ENCODE assay signal across 8 mouse cellular contexts in the genomic region with DNA sequence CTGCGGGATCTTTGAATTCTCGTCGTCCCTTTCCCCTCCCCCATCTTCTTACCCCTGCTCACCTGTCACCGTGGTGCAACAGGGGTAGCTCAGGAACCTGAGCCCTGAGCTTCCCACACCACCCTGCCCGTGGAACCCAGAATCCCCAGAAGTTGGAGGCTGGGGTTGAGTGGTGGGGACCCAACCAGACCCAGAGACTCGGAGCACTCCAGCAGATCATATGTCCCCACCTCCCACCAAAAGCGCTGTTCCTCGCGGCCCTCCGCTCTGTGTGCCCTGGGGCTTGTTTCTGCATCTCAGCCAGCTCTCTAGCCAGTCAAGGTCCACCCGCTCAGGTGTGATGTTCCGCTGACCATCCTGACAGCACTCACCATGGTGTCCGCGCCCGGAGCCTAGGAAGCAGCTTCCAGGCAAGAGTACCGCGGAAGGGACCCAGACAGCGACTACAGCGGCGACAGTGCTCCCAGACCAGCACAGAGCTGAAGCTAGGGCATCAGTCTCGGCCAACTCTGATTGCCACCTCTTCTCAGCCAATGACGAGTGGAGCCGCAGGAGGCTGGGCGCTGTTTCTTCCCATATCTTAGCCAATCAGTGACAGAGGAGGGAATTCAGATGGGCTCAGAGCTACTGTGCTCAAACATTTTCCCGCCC. TPM values are rescaled to one million over a fixed set of nuclear protein-coding genes. Genes with fewer than 3 reads are reported as not detected.
A peak's percentile ranks its signal among the peaks of the same experiment; 100 is the strongest.
DNase-seq lines count a peak whose midpoint lies in the region; ATAC-seq and TF ChIP-seq lines count a peak whose summit lies in the region.

A gene (minus strand): TSS at position 489 of the 651 bp plus-strand sequence.

- no peaks in the 10 kb centered on the region; the same call in 1 of the 2 replicates for H3K9me3 ChIP-seq in erythroblast, embryonic 14.5 days (ENCODE audit: control insufficient read depth, low read length)
- no peaks in the 10 kb centered on the region for H3K9me3 ChIP-seq in heart, embryonic 12.5 days (replicated peaks)
- H3K9me3 ChIP-seq in kidney, embryonic 14.5 days (ENCODE audit: control insufficient read depth, low read length), result no peaks in the 10 kb centered on the region
- no peaks in the 10 kb centered on the region for H3K9me3 ChIP-seq in limb, embryonic 12.5 days
- no peaks in the 10 kb centered on the region for H3K9me3 ChIP-seq in midbrain, embryonic 13.5 days

- H3K4me2 ChIP-seq in heart, embryonic 12.5 days, result peak within 1 kb of the TSS; percentile 74
- H3K4me2 ChIP-seq in kidney, embryonic 14.5 days (replicated peaks; ENCODE audit: low read depth, low read length), result peak within 1 kb of the TSS; percentile 88
- peak within 1 kb of the TSS; percentile 98 for H3K4me2 ChIP-seq in limb, embryonic 12.5 days
- peak within 1 kb of the TSS; percentile 91 for H3K4me2 ChIP-seq in midbrain, embryonic 13.5 days (replicated peaks)

- under 1% methylated on average over 25 of the region's 25 CpGs for WGBS in heart, embryonic 12.5 days
- 2% methylated on average over 25 of the region's 25 CpGs for WGBS in kidney, embryonic 14.5 days
- 1% methylated on average over 25 of the region's 25 CpGs for WGBS in limb, embryonic 12.5 days
- WGBS in midbrain, embryonic 13.5 days, result 2% methylated on average over 25 of the region's 25 CpGs
- 4% methylated on average over 25 of the region's 25 CpGs for WGBS in spleen, adult 2 months

- no peak for ATAC-seq in erythroblast, adult 5-6 weeks (replicated peaks; ENCODE audit: low FRiP score, poor library complexity, severe bottlenecking)
- ATAC-seq in heart, embryonic 12.5 days (ENCODE audit: insufficient number of reproducible peaks, low FRiP score), result peak; percentile 96
- ATAC-seq in kidney, embryonic 14.5 days (ENCODE audit: low FRiP score, low TSS enrichment), result peak; percentile 98
- peak; percentile 94 for ATAC-seq in limb, embryonic 12.5 days (ENCODE audit: insufficient number of reproducible peaks, insufficient read depth, low FRiP score, low TSS enrichment, low read depth)
- peak; percentile 99 for ATAC-seq in midbrain, embryonic 13.5 days

- H3K27ac ChIP-seq in embryonic fibroblast, embryonic 13.5 days (ENCODE audit: insufficient read depth, low read length), result no peak within 1 kb of the TSS
- peak within 1 kb of the TSS; percentile 87 for H3K27ac ChIP-seq in heart, embryonic 12.5 days (ENCODE audit: poor library complexity, severe bottlenecking)
- H3K27ac ChIP-seq in kidney, embryonic 14.5 days (ENCODE audit: low read depth, low read length), result no peak within 1 kb of the TSS; the same call in 1 of the 2 replicates
- H3K27ac ChIP-seq in limb, embryonic 12.5 days, result no peak within 1 kb of the TSS
- peak within 1 kb of the TSS; percentile 49 for H3K27ac ChIP-seq in midbrain, embryonic 13.5 days
- H3K27ac ChIP-seq in spleen, adult 2 months (ENCODE audit: insufficient read depth, low read length), result no peak within 1 kb of the TSS

- H3K27me3 ChIP-seq in erythroblast, embryonic 14.5 days (ENCODE audit: control insufficient read depth), result peaks cover 21% of the 10 kb centered on the region
- no peaks in the 10 kb centered on the region for H3K27me3 ChIP-seq in heart, embryonic 12.5 days (replicated peaks)
- no peaks in the 10 kb centered on the region; the same call in 1 of the 2 replicates for H3K27me3 ChIP-seq in kidney, embryonic 14.5 days (ENCODE audit: control insufficient read depth, insufficient read depth, low read length)
- H3K27me3 ChIP-seq in limb, embryonic 12.5 days, result peaks cover 30% of the 10 kb centered on the region
- no peaks in the 10 kb centered on the region for H3K27me3 ChIP-seq in midbrain, embryonic 13.5 days
- peaks cover 4% of the 10 kb centered on the region; the same call in 1 of the 2 replicates for H3K27me3 ChIP-seq in spleen, adult 2 months (ENCODE audit: control insufficient read depth, insufficient read depth, low read length)

- peak within 1 kb of the TSS; percentile 85 for H3K9ac ChIP-seq in heart, embryonic 12.5 days
- H3K9ac ChIP-seq in kidney, embryonic 14.5 days (ENCODE audit: low read depth, low read length), result peak within 1 kb of the TSS; percentile 60
- H3K9ac ChIP-seq in limb, embryonic 12.5 days (replicated peaks), result peak within 1 kb of the TSS; percentile 54
- peak within 1 kb of the TSS; percentile 66 for H3K9ac ChIP-seq in midbrain, embryonic 13.5 days (replicated peaks)

- no peaks in the 10 kb centered on the region for H3K36me3 ChIP-seq in erythroblast, embryonic 14.5 days (ENCODE audit: control insufficient read depth)
- H3K36me3 ChIP-seq in heart, embryonic 12.5 days, result no peaks in the 10 kb centered on the region
- no peaks in the 10 kb centered on the region for H3K36me3 ChIP-seq in kidney, embryonic 14.5 days (ENCODE audit: control insufficient read depth, insufficient read depth, low read length)
- no peaks in the 10 kb centered on the region for H3K36me3 ChIP-seq in limb, embryonic 12.5 days
- H3K36me3 ChIP-seq in midbrain, embryonic 13.5 days, result no peaks in the 10 kb centered on the region
- no peaks in the 10 kb centered on the region for H3K36me3 ChIP-seq in spleen, adult 2 months (ENCODE audit: control insufficient read depth, insufficient read depth, low read length)

- DNase-seq in spleen, adult 2 months (ENCODE audit: low read depth in 1 of 2, low spot score in 2 of 2), result peak in 1 of 2 experiments; percentile 28

- H3K4me1 ChIP-seq in erythroblast, embryonic 14.5 days (ENCODE audit: control insufficient read depth), result no peaks in the 10 kb centered on the region
- no peaks in the 10 kb centered on the region; the same call in 1 of the 2 replicates for H3K4me1 ChIP-seq in embryonic fibroblast, embryonic 13.5 days (ENCODE audit: control insufficient read depth, insufficient read depth, low read length)
- peaks cover 22% of the 10 kb centered on the region for H3K4me1 ChIP-seq in heart, embryonic 12.5 days (replicated peaks)
- no peaks in the 10 kb centered on the region for H3K4me1 ChIP-seq in kidney, embryonic 14.5 days (ENCODE audit: control insufficient read depth, insufficient read depth, low read length)
- H3K4me1 ChIP-seq in limb, embryonic 12.5 days (replicated peaks), result peaks cover 12% of the 10 kb centered on the region
- peaks cover 8% of the 10 kb centered on the region for H3K4me1 ChIP-seq in midbrain, embryonic 13.5 days (replicated peaks)
- no peaks in the 10 kb centered on the region; the same call in 1 of the 2 replicates for H3K4me1 ChIP-seq in spleen, adult 2 months (ENCODE audit: control insufficient read depth, insufficient read depth, insufficient read length)

- TF ChIP-seq POLR2A in embryonic fibroblast, embryonic 13.5 days (IDR thresholded peaks at IDR 0.05; ENCODE audit: low read depth, low read length), result no peak
- TF ChIP-seq POLR2A in spleen, adult 2 months (IDR thresholded peaks at IDR 0.05; ENCODE audit: low read depth, low read length), result no peak

- no peak for TF ChIP-seq CTCF in embryonic fibroblast, embryonic 13.5 days (IDR thresholded peaks at IDR 0.05; ENCODE audit: borderline replicate concordance, insufficient read depth, low read length)
- TF ChIP-seq CTCF in spleen, adult 2 months (IDR thresholded peaks at IDR 0.05; ENCODE audit: extremely low read depth, insufficient read depth, insufficient read length, insufficient replicate concordance), result no peak

- peak within 1 kb of the TSS; percentile 28 for H3K4me3 ChIP-seq in erythroblast, embryonic 14.5 days (replicated peaks)
- peak within 1 kb of the TSS; percentile 52 for H3K4me3 ChIP-seq in embryonic fibroblast, embryonic 13.5 days (ENCODE audit: insufficient read depth, low read length)
- H3K4me3 ChIP-seq in heart, embryonic 12.5 days, result peak within 1 kb of the TSS; percentile 63
- H3K4me3 ChIP-seq in kidney, embryonic 14.5 days (ENCODE audit: low read length), result peak within 1 kb of the TSS; percentile 57
- peak within 1 kb of the TSS; percentile 53 for H3K4me3 ChIP-seq in limb, embryonic 12.5 days (replicated peaks)
- H3K4me3 ChIP-seq in midbrain, embryonic 13.5 days (replicated peaks), result peak within 1 kb of the TSS; percentile 55
- peak within 1 kb of the TSS; percentile 45 for H3K4me3 ChIP-seq in spleen, adult 2 months (ENCODE audit: extremely low read depth, insufficient read depth, insufficient read length)

RNA-seq across cellular contexts. Expression of the gene that starts here (rescaled TPM):
- not detected in 2 replicates for polyA plus RNA-seq in erythroblast, embryonic 14.5 days (2012)
- total RNA-seq in erythroblast, adult 5-6 weeks (2015; ENCODE audit: low replicate concordance), result 8.5 TPM in 1 of 2 replicates, not detected in the other
- total RNA-seq in erythroblast, adult 5-6 weeks (2017; ENCODE audit: low replicate concordance), result not detected in 2 replicates
- polyA plus RNA-seq in embryonic fibroblast, embryonic 13.5 days (2011; ENCODE audit: insufficient read length, low read depth, missing spikeins), result 3.2 and 4.2 TPM in 2 replicates
- polyA plus RNA-seq in heart, embryonic 12.5 days (2016; fragmentation: Nextera tagmentation; extraction: Ambion mirVana), result 61.4 and 62.6 TPM in 2 replicates
- 19.4 and 35.4 TPM in 2 replicates for polyA plus RNA-seq in kidney, embryonic 14.5 days (2014; fragmentation: Nextera tagmentation; extraction: Ambion mirVana)
- 3.6 and 4.1 TPM in 2 replicates for polyA plus RNA-seq in limb, embryonic 12.5 days (2016; fragmentation: Nextera tagmentation; extraction: Ambion mirVana)
- polyA plus RNA-seq in midbrain, embryonic 13.5 days (2015; fragmentation: Nextera tagmentation; extraction: Ambion mirVana), result 20.7 and 21.7 TPM in 2 replicates
- 2.3 and 2.4 TPM in 2 replicates for polyA plus RNA-seq in spleen, adult 2 months (2012; rRNA removed)

Comparison
In these comparisons a context has a peak if more than half of its experiments do, and no peak if none do; other contexts are left out.
1. H3K27ac ChIP-seq: peak in heart, embryonic 12.5 days (single experiment) and midbrain, embryonic 13.5 days (single experiment); none in embryonic fibroblast, embryonic 13.5 days (single experiment), kidney, embryonic 14.5 days (single experiment), limb, embryonic 12.5 days (single experiment) and spleen, adult 2 months (single experiment).
2. Peak in every context shown above with its lines, with median percentiles within 50 percentile points of each other: H3K4me3 ChIP-seq, H3K4me2 ChIP-seq and H3K9ac ChIP-seq.